ENCODE assay signal across 26 mouse cellular contexts in genomic region chr6:148734012-148734411, GRCm38 (mm10).
"Had no signal": no experiment of that assay in that cellular context is flagged by ENCODE, and none has a peak within 500 bp of the region (broad histone marks: within the 10 kb centered on the region; RNA-seq: fewer than 3 reads in every experiment).

No protein-coding gene starts in this region.

- H3K4me3 ChIP-seq: limb, embryonic 10.5 days; limb, embryonic 12.5 days; limb, embryonic 13.5 days; limb, embryonic 15.5 days; liver, embryonic 12.5 days; liver, embryonic 13.5 days; liver, embryonic 15.5 days; lung, embryonic 15.5 days; megakaryocyte, embryonic 14.5 days; midbrain, embryonic 10.5 days; midbrain, embryonic 12.5 days; midbrain, embryonic 13.5 days; midbrain, embryonic 15.5 days; myocyte; neural tube, embryonic 12.5 days had no signal

- H3K36me3 ChIP-seq: limb, embryonic 10.5 days; limb, embryonic 12.5 days; limb, embryonic 13.5 days; limb, embryonic 15.5 days; liver, embryonic 12.5 days; liver, embryonic 13.5 days; liver, embryonic 15.5 days; lung, embryonic 15.5 days; midbrain, embryonic 10.5 days; midbrain, embryonic 12.5 days; midbrain, embryonic 13.5 days; midbrain, embryonic 15.5 days; neural tube, embryonic 12.5 days had no signal

- H3K4me1 ChIP-seq: limb, embryonic 15.5 days; liver, embryonic 12.5 days; liver, embryonic 13.5 days; liver, embryonic 15.5 days; lung, embryonic 15.5 days; megakaryocyte, embryonic 14.5 days; midbrain, embryonic 10.5 days; midbrain, embryonic 12.5 days; midbrain, embryonic 13.5 days; midbrain, embryonic 15.5 days; neural tube, embryonic 12.5 days had no signal

- DNase-seq: left cerebral cortex, postnatal 4 days; liver; liver, embryonic 13.5 days; liver, postnatal 0 days; lung, adult 18-20 months; lung, adult 2 months; lung, embryonic 14.5 days; lung, postnatal 10 days; lung, postnatal 14 days; lung, postnatal 36 days; lung, postnatal 4 days; midbrain, embryonic 14.5 days had no signal

- H3K27me3 ChIP-seq: limb, embryonic 12.5 days; limb, embryonic 13.5 days; limb, embryonic 15.5 days; liver, embryonic 12.5 days; liver, embryonic 13.5 days; liver, embryonic 15.5 days; lung, embryonic 15.5 days; midbrain, embryonic 12.5 days; midbrain, embryonic 13.5 days; midbrain, embryonic 15.5 days; neural tube, embryonic 12.5 days had no signal

- H3K9me3 ChIP-seq: limb, embryonic 10.5 days; limb, embryonic 12.5 days; limb, embryonic 13.5 days; limb, embryonic 15.5 days; liver, embryonic 12.5 days; liver, embryonic 13.5 days; liver, embryonic 15.5 days; lung, embryonic 15.5 days; megakaryocyte, embryonic 14.5 days; midbrain, embryonic 10.5 days; midbrain, embryonic 12.5 days; midbrain, embryonic 13.5 days; midbrain, embryonic 15.5 days; neural tube, embryonic 12.5 days had no signal
